8 mouse cellular contexts compared by ENCODE assay signal in the genomic region with DNA sequence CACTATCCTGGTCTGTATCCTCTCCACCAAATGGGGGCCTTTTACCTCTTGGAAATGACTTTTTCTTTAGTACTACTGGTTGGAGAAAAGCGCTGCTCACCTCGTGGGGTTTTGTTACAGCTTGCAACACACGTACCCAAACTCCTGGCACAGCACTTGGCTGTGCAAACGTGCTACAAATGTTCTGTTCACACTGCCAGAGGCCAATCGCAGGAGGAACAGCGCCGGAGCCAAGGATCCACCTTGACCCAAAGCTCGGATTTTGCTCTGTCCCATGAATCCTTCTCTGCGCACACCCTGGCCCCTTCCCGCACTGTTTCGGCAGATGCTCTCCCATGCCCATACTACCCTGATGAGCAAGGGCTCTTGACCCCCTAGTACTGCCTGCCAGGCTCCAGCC. TPM values are rescaled to one million over a fixed set of nuclear protein-coding genes. Genes with fewer than 3 reads are reported as not detected.
DNase-seq lines count a peak whose midpoint lies in the region; ATAC-seq and TF ChIP-seq lines count a peak whose summit lies in the region.
"Had no signal": no experiment of that assay in that cellular context is flagged by ENCODE, and none has a peak within 500 bp of the region (broad histone marks: within the 10 kb centered on the region; RNA-seq: fewer than 3 reads in every experiment).

No protein-coding gene starts in this region.

- no peak for TF ChIP-seq POLR2A in heart, adult 2 months (IDR thresholded peaks at IDR 0.05; ENCODE audit: insufficient read depth, low read depth, low read length)

- 55% methylated on average over 11 of the region's 11 CpGs for WGBS in heart, postnatal 0 days
- 51% methylated on average over 11 of the region's 11 CpGs for WGBS in heart, adult 2 months
- WGBS in liver, embryonic 11.5 days, result 39% methylated on average over 11 of the region's 11 CpGs

- no peaks in the 10 kb centered on the region for H3K4me1 ChIP-seq in heart, postnatal 0 days (ENCODE audit: control insufficient read depth, insufficient read depth)
- H3K4me1 ChIP-seq in heart, adult 2 months (ENCODE audit: control insufficient read depth, insufficient read depth, low read length), result no peaks in the 10 kb centered on the region
- H3K4me1 ChIP-seq in E14TG2a.4 (replicated peaks; ENCODE audit: low read depth, low read length), result peaks cover 43% of the 10 kb centered on the region
- no peaks in the 10 kb centered on the region; the same call in 1 of the 2 replicates for H3K4me1 ChIP-seq in liver, embryonic 11.5 days (replicated peaks; ENCODE audit: control insufficient read depth, insufficient read depth, low read length)

- H3K4me2 ChIP-seq in heart, postnatal 0 days (ENCODE audit: low read depth, low read length), result peak overlapping the region; percentile 28; the same call in 1 of the 2 replicates
- peak overlapping the region; percentile 42 for H3K4me2 ChIP-seq in liver, embryonic 11.5 days

- H3K9ac ChIP-seq in heart, postnatal 0 days (replicated peaks; ENCODE audit: low read depth, low read length), result no peak overlapping the region
- H3K9ac ChIP-seq in heart, adult 2 months (ENCODE audit: low read depth, low read length), result no peak overlapping the region
- H3K9ac ChIP-seq in liver, embryonic 11.5 days (ENCODE audit: low read depth, low read length), result no peak overlapping the region

- intact Hi-C loops in heart, adult 2 months (cut with DNase I), result no loop called here

- no peak for TF ChIP-seq EP300 in heart, postnatal 0 days (IDR thresholded peaks at IDR 0.05; ENCODE audit: low read depth)
- no peak for TF ChIP-seq EP300 in heart, adult 2 months (IDR thresholded peaks at IDR 0.05; ENCODE audit: insufficient read depth, low read depth, low read length)

- no peaks in the 10 kb centered on the region for H3K79me2 ChIP-seq in heart, adult 2 months (replicated peaks; ENCODE audit: control insufficient read depth, insufficient read depth, low read length)

- no peak for DNase-seq in heart, postnatal 0 days (ENCODE audit: low spot score)
- no peak for DNase-seq in heart, adult 2 months
- peak; percentile 48 for DNase-seq in ZHBTc4 (ENCODE audit: low read depth, low spot score)
- peak; percentile 36 for DNase-seq in liver, embryonic 11.5 days (ENCODE audit: low spot score)
- DNase-seq in right cerebral cortex, postnatal 4 days, result no peak

- no peak overlapping the region for H3K27ac ChIP-seq in heart, postnatal 0 days (ENCODE audit: low read depth)
- H3K27ac ChIP-seq in heart, adult 2 months, result no peak overlapping the region
- no peak overlapping the region for H3K27ac ChIP-seq in liver, embryonic 11.5 days (ENCODE audit: low read depth, low read length)

- no peak for TF ChIP-seq CTCF in heart, postnatal 0 days (IDR thresholded peaks at IDR 0.05; ENCODE audit: low read depth)
- no peak for TF ChIP-seq CTCF in heart, adult 2 months (IDR thresholded peaks at IDR 0.05)
- no peak for TF ChIP-seq CTCF in E14TG2a.4 (conservative IDR thresholded peaks at IDR 0.05; ENCODE audit: low read length)

- H3K27me3 ChIP-seq in heart, postnatal 0 days (ENCODE audit: control insufficient read depth, insufficient read depth, low read length), result peaks cover 11% of the 10 kb centered on the region; the same call in 1 of the 2 replicates
- H3K27me3 ChIP-seq in heart, adult 2 months (ENCODE audit: control insufficient read depth, insufficient read depth, low read length), result no peaks in the 10 kb centered on the region
- H3K27me3 ChIP-seq in E14TG2a.4 (ENCODE audit: insufficient read depth, low read length), result peaks cover 21% of the 10 kb centered on the region
- H3K27me3 ChIP-seq in liver, embryonic 11.5 days (replicated peaks; ENCODE audit: control insufficient read depth, insufficient read depth, low read length), result peaks cover 13% of the 10 kb centered on the region

- H3K36me3 ChIP-seq in heart, postnatal 0 days (replicated peaks; ENCODE audit: control insufficient read depth, insufficient read depth, low read length), result no peaks in the 10 kb centered on the region
- no peaks in the 10 kb centered on the region for H3K36me3 ChIP-seq in heart, adult 2 months (ENCODE audit: control insufficient read depth, insufficient read depth, low read length)
- H3K36me3 ChIP-seq in E14TG2a.4 (ENCODE audit: insufficient read depth, low read length), result peaks cover 8% of the 10 kb centered on the region
- H3K36me3 ChIP-seq in liver, embryonic 11.5 days (ENCODE audit: control insufficient read depth, insufficient read depth, low read length), result no peaks in the 10 kb centered on the region

- H3K4me3 ChIP-seq in heart, postnatal 0 days (ENCODE audit: low read depth, low read length), result no peak overlapping the region
- H3K4me3 ChIP-seq in heart, adult 2 months, result no peak overlapping the region
- peak overlapping the region; percentile 83 for H3K4me3 ChIP-seq in E14TG2a.4 (replicated peaks; ENCODE audit: low read length)
- no peak overlapping the region for H3K4me3 ChIP-seq in liver, embryonic 11.5 days (ENCODE audit: low read depth, low read length)

- H3K9me3 ChIP-seq in heart, postnatal 0 days (replicated peaks; ENCODE audit: control insufficient read depth, low read length), result no peaks in the 10 kb centered on the region
- H3K9me3 ChIP-seq in E14TG2a.4 (ENCODE audit: low read length), result no peaks in the 10 kb centered on the region
- H3K9me3 ChIP-seq in liver, embryonic 11.5 days (ENCODE audit: control insufficient read depth, low read length), result no peaks in the 10 kb centered on the region

- ATAC-seq in heart, postnatal 0 days (ENCODE audit: insufficient read depth, low read depth), result no peak
- no peak for ATAC-seq in liver, embryonic 11.5 days (replicated peaks; ENCODE audit: low FRiP score)
- ATAC-seq in erythroid progenitor cell, adult 5-6 weeks (replicated peaks; ENCODE audit: low FRiP score, poor library complexity, severe bottlenecking), result no peak

RNA-seq across cellular contexts. Expression of gene Gnmt, which starts 0.5 kb away (rescaled TPM):
- total RNA-seq in heart, postnatal 0 days (2014; rRNA removed; ENCODE audit: low replicate concordance), result 1.1 and 2.7 TPM in 2 replicates
- polyA plus RNA-seq in heart, postnatal 0 days (2015; fragmentation: Nextera tagmentation; extraction: Ambion mirVana), result 2.4 and 2.8 TPM in 2 replicates
- 1 to 10 TPM; 2.8 to 4.4 TPM for total RNA-seq in heart, adult 2 months (2021)
- 3.3 and 5.1 TPM in 2 replicates for polyA plus RNA-seq in heart, adult 2 months (2012; rRNA removed)
- polyA plus RNA-seq in liver, embryonic 11.5 days (2014; fragmentation: Nextera tagmentation; extraction: Ambion mirVana), result 6.2 and 6.7 TPM in 2 replicates
- not detected in 2 replicates for total RNA-seq in erythroid progenitor cell, adult 5-6 weeks (2015; ENCODE audit: low replicate concordance)
- not detected in 2 replicates for total RNA-seq in erythroid progenitor cell, adult 5-6 weeks (2017; ENCODE audit: low replicate concordance)

RNA-seq across cellular contexts. Expression of gene Pex6, which starts 17.2 kb away (rescaled TPM):
- total RNA-seq in heart, postnatal 0 days (2014; rRNA removed; ENCODE audit: low replicate concordance), result 22.2 and 22.7 TPM in 2 replicates
- 6.5 and 8.8 TPM in 2 replicates for polyA plus RNA-seq in heart, postnatal 0 days (2015; fragmentation: Nextera tagmentation; extraction: Ambion mirVana)
- 10 to 100 TPM; 33.4 to 36.5 TPM for total RNA-seq in heart, adult 2 months (2021)
- polyA plus RNA-seq in heart, adult 2 months (2012; rRNA removed), result 33.7 and 34.1 TPM in 2 replicates
- polyA plus RNA-seq in liver, embryonic 11.5 days (2014; fragmentation: Nextera tagmentation; extraction: Ambion mirVana), result 19.9 and 20.5 TPM in 2 replicates
- 1.1 TPM in 1 of 2 replicates, not detected in the other for total RNA-seq in erythroid progenitor cell, adult 5-6 weeks (2015; ENCODE audit: low replicate concordance)
- 1.8 and 4.2 TPM in 2 replicates for total RNA-seq in erythroid progenitor cell, adult 5-6 weeks (2017; ENCODE audit: low replicate concordance)

RNA-seq across cellular contexts. Expression of gene Cnpy3, which starts 23.5 kb away (rescaled TPM):
- total RNA-seq in heart, postnatal 0 days (2014; rRNA removed; ENCODE audit: low replicate concordance), result 37.9 and 44.5 TPM in 2 replicates
- polyA plus RNA-seq in heart, postnatal 0 days (2015; fragmentation: Nextera tagmentation; extraction: Ambion mirVana), result 27.7 and 29.0 TPM in 2 replicates
- total RNA-seq in heart, adult 2 months (2021), result 10 to 100 TPM; 19.8 to 21.5 TPM
- 19.7 and 20.7 TPM in 2 replicates for polyA plus RNA-seq in heart, adult 2 months (2012; rRNA removed)
- 55.8 and 60.8 TPM in 2 replicates for polyA plus RNA-seq in liver, embryonic 11.5 days (2014; fragmentation: Nextera tagmentation; extraction: Ambion mirVana)
- total RNA-seq in erythroid progenitor cell, adult 5-6 weeks (2015; ENCODE audit: low replicate concordance), result 3.4 and 3.6 TPM in 2 replicates
- 7.2 and 7.7 TPM in 2 replicates for total RNA-seq in erythroid progenitor cell, adult 5-6 weeks (2017; ENCODE audit: low replicate concordance)

RNA-seq across cellular contexts. Expression of gene Ppp2r5d, which starts 23.6 kb away (rescaled TPM):
- 46.3 and 46.6 TPM in 2 replicates for total RNA-seq in heart, postnatal 0 days (2014; rRNA removed; ENCODE audit: low replicate concordance)
- polyA plus RNA-seq in heart, postnatal 0 days (2015; fragmentation: Nextera tagmentation; extraction: Ambion mirVana), result 25.2 and 27.1 TPM in 2 replicates
- total RNA-seq in heart, adult 2 months (2021), result 10 to 100 TPM; 28.1 to 32.0 TPM
- polyA plus RNA-seq in heart, adult 2 months (2012; rRNA removed), result 30.8 and 40.6 TPM in 2 replicates
- 73.9 and 80.4 TPM in 2 replicates for polyA plus RNA-seq in liver, embryonic 11.5 days (2014; fragmentation: Nextera tagmentation; extraction: Ambion mirVana)
- total RNA-seq in erythroid progenitor cell, adult 5-6 weeks (2015; ENCODE audit: low replicate concordance), result 15.1 and 18.4 TPM in 2 replicates
- total RNA-seq in erythroid progenitor cell, adult 5-6 weeks (2017; ENCODE audit: low replicate concordance), result 17.1 and 22.8 TPM in 2 replicates

RNA-seq across cellular contexts. Expression of gene Ptcra, which starts 35.0 kb away (rescaled TPM):
- total RNA-seq in heart, postnatal 0 days (2014; rRNA removed; ENCODE audit: low replicate concordance), result 0.27 TPM in 1 of 2 replicates, not detected in the other
- polyA plus RNA-seq in heart, postnatal 0 days (2015; fragmentation: Nextera tagmentation; extraction: Ambion mirVana), result not detected in 2 replicates
- total RNA-seq in heart, adult 2 months (2021), result not detected
- polyA plus RNA-seq in heart, adult 2 months (2012; rRNA removed), result 0.08 and 0.12 TPM in 2 replicates
- 0.94 and 1.0 TPM in 2 replicates for polyA plus RNA-seq in liver, embryonic 11.5 days (2014; fragmentation: Nextera tagmentation; extraction: Ambion mirVana)
- total RNA-seq in erythroid progenitor cell, adult 5-6 weeks (2015; ENCODE audit: low replicate concordance), result not detected in 2 replicates
- total RNA-seq in erythroid progenitor cell, adult 5-6 weeks (2017; ENCODE audit: low replicate concordance), result not detected in 2 replicates
- total RNA-seq: left cerebral cortex, postnatal 14 days had no signal

Comparison
In these comparisons a context has a peak if more than half of its experiments do, and no peak if none do; other contexts are left out.
1. DNase-seq: peak in ZHBTc4 (single experiment) and liver, embryonic 11.5 days (single experiment); none in heart, postnatal 0 days (single experiment), heart, adult 2 months (0 of 2) and right cerebral cortex, postnatal 4 days (single experiment).